ENCODE assay signal across 11 mouse cellular contexts in genomic region chr5:33247387-33247786, GRCm38 (mm10). TPM values are rescaled to one million over a fixed set of nuclear protein-coding genes. Genes with fewer than 3 reads are reported as not detected.
A peak's percentile ranks its signal among the peaks of the same experiment; 100 is the strongest.
DNase-seq lines count a peak whose midpoint lies in the region; ATAC-seq and TF ChIP-seq lines count a peak whose summit lies in the region.
"Had no signal": no experiment of that assay in that cellular context is flagged by ENCODE, and none has a peak within 500 bp of the region (broad histone marks: within the 10 kb centered on the region; RNA-seq: fewer than 3 reads in every experiment).

No protein-coding gene starts in this region.

- no peaks in the 10 kb centered on the region for H3K4me1 ChIP-seq in heart, embryonic 11.5 days (ENCODE audit: control insufficient read depth, insufficient read depth, low read length)
- no peaks in the 10 kb centered on the region for H3K4me1 ChIP-seq in neural tube, embryonic 15.5 days
- no peaks in the 10 kb centered on the region for H3K4me1 ChIP-seq in embryonic facial prominence, embryonic 10.5 days
- H3K4me1 ChIP-seq in small intestine, adult 2 months (ENCODE audit: control insufficient read depth, insufficient read depth, insufficient read length, low read length), result 0 out of 2 replicates have a peak, but pooled peaks cover 2% of the 10 kb centered on the region
- H3K4me1 ChIP-seq in midbrain, embryonic 16.5 days (ENCODE audit: control insufficient read depth, insufficient read depth, low read length), result no peaks in the 10 kb centered on the region
- H3K4me1 ChIP-seq: neural tube, embryonic 13.5 days had no signal

- peak; percentile 57 for DNase-seq in heart, postnatal 4 days
- DNase-seq in neural tube, embryonic 10.5 days (ENCODE audit: extremely low spot score, low spot score), result no peak
- peak; percentile 18 for DNase-seq in embryonic facial prominence, embryonic 10.5 days (ENCODE audit: low spot score)
- DNase-seq in urinary bladder, postnatal 10 days (ENCODE audit: low spot score), result no peak

- H3K9ac ChIP-seq in heart, embryonic 11.5 days (ENCODE audit: low read depth, low read length), result no peak overlapping the region
- no peak overlapping the region for H3K9ac ChIP-seq in neural tube, embryonic 15.5 days (replicated peaks)
- no peak overlapping the region for H3K9ac ChIP-seq in midbrain, embryonic 16.5 days (ENCODE audit: low read depth, low read length)
- H3K9ac ChIP-seq: lung, embryonic 15.5 days; neural tube, embryonic 13.5 days had no signal

- TF ChIP-seq POLR2A in small intestine, adult 2 months (IDR thresholded peaks at IDR 0.05; ENCODE audit: low read depth, low read length), result no peak

- no peaks in the 10 kb centered on the region for H3K9me3 ChIP-seq in heart, embryonic 11.5 days (replicated peaks; ENCODE audit: control insufficient read depth, low read length)
- no peaks in the 10 kb centered on the region for H3K9me3 ChIP-seq in neural tube, embryonic 15.5 days (replicated peaks)
- H3K9me3 ChIP-seq in embryonic facial prominence, embryonic 10.5 days, result no peaks in the 10 kb centered on the region
- H3K9me3 ChIP-seq in midbrain, embryonic 16.5 days (replicated peaks; ENCODE audit: control insufficient read depth, low read length, poor library complexity, severe bottlenecking), result no peaks in the 10 kb centered on the region
- H3K9me3 ChIP-seq: lung, embryonic 15.5 days; neural tube, embryonic 13.5 days had no signal

- H3K4me2 ChIP-seq in heart, embryonic 11.5 days, result no peak overlapping the region
- no peak overlapping the region for H3K4me2 ChIP-seq in neural tube, embryonic 15.5 days
- H3K4me2 ChIP-seq in midbrain, embryonic 16.5 days (ENCODE audit: low read length), result no peak overlapping the region
- H3K4me2 ChIP-seq: lung, embryonic 15.5 days; neural tube, embryonic 13.5 days had no signal

- H3K4me3 ChIP-seq in heart, embryonic 11.5 days (ENCODE audit: low read depth, low read length), result no peak overlapping the region
- no peak overlapping the region for H3K4me3 ChIP-seq in neural tube, embryonic 15.5 days (replicated peaks)
- H3K4me3 ChIP-seq in embryonic facial prominence, embryonic 10.5 days, result no peak overlapping the region
- no peak overlapping the region for H3K4me3 ChIP-seq in small intestine, adult 2 months (ENCODE audit: low read depth, low read length)
- no peak overlapping the region for H3K4me3 ChIP-seq in midbrain, embryonic 16.5 days (ENCODE audit: low read depth, low read length)
- H3K4me3 ChIP-seq: lung, embryonic 15.5 days; neural tube, embryonic 13.5 days had no signal

- peaks cover 49% of the 10 kb centered on the region for H3K36me3 ChIP-seq in heart, embryonic 11.5 days (ENCODE audit: control insufficient read depth, insufficient read depth, low read length)
- peaks cover 83% of the 10 kb centered on the region for H3K36me3 ChIP-seq in neural tube, embryonic 15.5 days
- H3K36me3 ChIP-seq in embryonic facial prominence, embryonic 10.5 days (replicated peaks), result peaks cover 99% of the 10 kb centered on the region
- peaks cover 60% of the 10 kb centered on the region for H3K36me3 ChIP-seq in small intestine, adult 2 months (ENCODE audit: control insufficient read depth, insufficient read depth, low read length)
- H3K36me3 ChIP-seq in midbrain, embryonic 16.5 days (ENCODE audit: control insufficient read depth, insufficient read depth, low read length), result peaks cover 50% of the 10 kb centered on the region

- H3K27ac ChIP-seq in heart, embryonic 11.5 days (ENCODE audit: low read depth, low read length), result no peak overlapping the region
- H3K27ac ChIP-seq in neural tube, embryonic 15.5 days (replicated peaks), result no peak overlapping the region
- H3K27ac ChIP-seq in embryonic facial prominence, embryonic 10.5 days (replicated peaks), result no peak overlapping the region
- no peak overlapping the region for H3K27ac ChIP-seq in small intestine, adult 2 months (ENCODE audit: insufficient read depth, low read depth, low read length)
- H3K27ac ChIP-seq in midbrain, embryonic 16.5 days (ENCODE audit: low read length), result no peak overlapping the region
- H3K27ac ChIP-seq: lung, embryonic 15.5 days; neural tube, embryonic 13.5 days had no signal

- WGBS in heart, embryonic 11.5 days (ENCODE audit: insufficient replicate concordance), result 90% methylated on average over 2 of the region's 2 CpGs
- 81% methylated on average over 2 of the region's 2 CpGs for WGBS in neural tube, embryonic 15.5 days
- WGBS in embryonic facial prominence, embryonic 10.5 days, result 95% methylated on average over 2 of the region's 2 CpGs
- 93% methylated on average over 2 of the region's 2 CpGs for WGBS in small intestine, adult 2 months
- WGBS in midbrain, embryonic 16.5 days, result 92% methylated on average over 2 of the region's 2 CpGs

- no peaks in the 10 kb centered on the region for H3K27me3 ChIP-seq in heart, embryonic 11.5 days (ENCODE audit: control insufficient read depth, insufficient read depth, low read length)
- H3K27me3 ChIP-seq in neural tube, embryonic 15.5 days (replicated peaks), result no peaks in the 10 kb centered on the region
- no peaks in the 10 kb centered on the region for H3K27me3 ChIP-seq in embryonic facial prominence, embryonic 10.5 days (replicated peaks; ENCODE audit: low read depth, poor library complexity, severe bottlenecking)
- no peaks in the 10 kb centered on the region for H3K27me3 ChIP-seq in small intestine, adult 2 months (ENCODE audit: control insufficient read depth, insufficient read depth, low read length)
- no peaks in the 10 kb centered on the region for H3K27me3 ChIP-seq in midbrain, embryonic 16.5 days (ENCODE audit: control insufficient read depth, insufficient read depth, low read depth, low read length)
- H3K27me3 ChIP-seq: lung, embryonic 15.5 days; neural tube, embryonic 13.5 days; Patski had no signal

- ATAC-seq in heart, embryonic 11.5 days (replicated peaks; ENCODE audit: insufficient number of reproducible peaks, low FRiP score, low TSS enrichment), result no peak
- ATAC-seq in neural tube, embryonic 15.5 days (ENCODE audit: low FRiP score), result peak; percentile 53; the same call in 1 of the 2 replicates
- no peak for ATAC-seq in midbrain, embryonic 16.5 days
- ATAC-seq: Patski had no signal

- TF ChIP-seq CTCF in small intestine, adult 2 months (IDR thresholded peaks at IDR 0.05; ENCODE audit: extremely low read depth, insufficient read length, insufficient replicate concordance, low read depth, low read length), result peak; percentile 37; the same call in 1 of the 2 replicates

RNA-seq across cellular contexts. Expression of gene Ctbp1, which starts 27.4 kb away (rescaled TPM):
- total RNA-seq in heart, postnatal 4 days (2021), result 100 to 1,000 TPM; 264 to 274 TPM
- 232 and 274 TPM in 2 replicates for polyA plus RNA-seq in heart, embryonic 11.5 days (2014; fragmentation: Nextera tagmentation; extraction: Ambion mirVana)
- 426 and 445 TPM in 2 replicates for polyA plus RNA-seq in neural tube, embryonic 15.5 days (2015; fragmentation: Nextera tagmentation; extraction: Ambion mirVana)
- 419 and 420 TPM in 2 replicates for polyA plus RNA-seq in embryonic facial prominence, embryonic 10.5 days (2016; fragmentation: Nextera tagmentation; extraction: Ambion mirVana)
- 154 and 390 TPM in 2 replicates for polyA plus RNA-seq in small intestine, adult 2 months (2012; rRNA removed)
- 441 and 480 TPM in 2 replicates for polyA plus RNA-seq in midbrain, embryonic 16.5 days (2015; fragmentation: Nextera tagmentation; extraction: Ambion mirVana)

RNA-seq across cellular contexts. Expression of gene Spon2, which starts 29.1 kb away (rescaled TPM):
- 10 to 100 TPM; 56.8 to 62.9 TPM for total RNA-seq in heart, postnatal 4 days (2021)
- 43.9 and 51.6 TPM in 2 replicates for polyA plus RNA-seq in heart, embryonic 11.5 days (2014; fragmentation: Nextera tagmentation; extraction: Ambion mirVana)
- 2.8 and 6.7 TPM in 2 replicates for polyA plus RNA-seq in neural tube, embryonic 15.5 days (2015; fragmentation: Nextera tagmentation; extraction: Ambion mirVana)
- polyA plus RNA-seq in embryonic facial prominence, embryonic 10.5 days (2016; fragmentation: Nextera tagmentation; extraction: Ambion mirVana), result 3.5 and 3.6 TPM in 2 replicates
- 26.6 and 36.3 TPM in 2 replicates for polyA plus RNA-seq in small intestine, adult 2 months (2012; rRNA removed)
- polyA plus RNA-seq in midbrain, embryonic 16.5 days (2015; fragmentation: Nextera tagmentation; extraction: Ambion mirVana), result 3.1 and 3.3 TPM in 2 replicates

Comparison
In these comparisons a context has a peak if more than half of its experiments do, and no peak if none do; other contexts are left out.
1. DNase-seq: peak in heart, postnatal 4 days (single experiment) and embryonic facial prominence, embryonic 10.5 days (single experiment); none in neural tube, embryonic 10.5 days (single experiment) and urinary bladder, postnatal 10 days (single experiment).